Mouse (Mus musculus): ENCODE data around the gene Pde4dip. TPM values are rescaled to one million over a fixed set of nuclear protein-coding genes. Genes with fewer than 3 reads are reported as not detected.

Pde4dip gene
- total RNA-seq, 2 experiments from 2014 or later: 209 to 247 TPM

DNA sequence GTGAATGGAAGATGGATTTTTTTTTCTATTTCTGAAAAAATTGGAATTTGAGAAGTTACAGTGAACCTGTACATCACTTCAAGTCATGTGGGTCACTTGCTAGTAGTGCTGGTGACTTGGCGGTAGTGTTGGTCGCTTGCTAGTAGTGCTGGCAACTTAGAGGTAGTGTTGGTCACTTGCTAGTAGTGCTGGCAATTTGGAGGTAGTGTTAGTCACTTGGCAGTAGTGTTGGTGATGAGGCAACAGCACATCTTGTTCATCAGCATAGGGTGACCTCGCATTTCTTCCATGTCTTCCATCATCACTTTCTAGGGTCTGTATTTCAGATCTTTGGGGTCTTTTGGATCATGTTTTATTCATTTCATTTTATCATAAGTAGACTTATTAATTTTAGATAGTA lies 212.4 kb downstream of the Pde4dip start:
- intact Hi-C loops (cut with DNase I): loop anchor here (10.0 kb wide), 1 partner anchor 1151 kb away; the partner anchor contains the start of gene Hfe2
- DNase-seq (ENCODE audit: low spot score in 2 of 2): no peak

- no peak for DNase-seq (ENCODE audit: low spot score in 2 of 2)
- intact Hi-C loops (cut with DNase I): loop anchor here (10.0 kb wide), 1 partner anchor 1150 kb away; the partner anchor contains the start of gene Hfe2
Measured at GRCm38 (mm10) chr3:97674644-97675110, 213.8 kb downstream of the Pde4dip start, which contains the start of gene Gm17651. TSS of gene Gm17651 (minus strand) at chr3:97674694.

- DNase-seq (ENCODE audit: low spot score in 2 of 2): no peak
- intact Hi-C loops (cut with DNase I): no loop called here
Measured at GRCm38 (mm10) chr3:97667093-97667675, 221.3 kb downstream of the Pde4dip start.

DNA sequence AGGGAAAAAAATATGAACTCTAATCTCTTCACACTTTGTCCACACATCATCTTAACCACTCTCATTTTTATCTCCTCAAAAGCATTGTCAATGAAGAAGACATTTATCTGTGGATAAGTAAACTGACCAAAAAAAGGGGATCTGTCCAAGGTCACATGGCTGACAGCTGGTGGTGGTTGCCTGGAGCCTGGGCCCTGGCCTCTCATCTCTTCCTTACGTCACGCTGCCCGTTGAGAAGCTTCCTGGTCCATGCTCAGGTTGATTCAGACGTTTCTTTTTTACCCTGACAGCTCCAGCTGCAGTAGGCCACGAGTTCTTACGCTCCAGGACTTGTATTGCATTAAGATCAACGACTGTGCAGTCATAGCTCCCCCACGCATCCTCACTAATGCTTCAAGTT lies 222.4 kb downstream of the Pde4dip start:
- DNase-seq (ENCODE audit: low spot score in 2 of 2): no peak

GRCm38 (mm10) chr3:97665525-97665924 lies 223.0 kb downstream of the Pde4dip start:
- intact Hi-C loops (cut with DNase I): no loop called here
- no peak for DNase-seq (ENCODE audit: low spot score in 2 of 2)

More for the DNA sequence above, 222.4 kb downstream of the Pde4dip start:
- intact Hi-C loops (cut with DNase I): no loop called here

DNA sequence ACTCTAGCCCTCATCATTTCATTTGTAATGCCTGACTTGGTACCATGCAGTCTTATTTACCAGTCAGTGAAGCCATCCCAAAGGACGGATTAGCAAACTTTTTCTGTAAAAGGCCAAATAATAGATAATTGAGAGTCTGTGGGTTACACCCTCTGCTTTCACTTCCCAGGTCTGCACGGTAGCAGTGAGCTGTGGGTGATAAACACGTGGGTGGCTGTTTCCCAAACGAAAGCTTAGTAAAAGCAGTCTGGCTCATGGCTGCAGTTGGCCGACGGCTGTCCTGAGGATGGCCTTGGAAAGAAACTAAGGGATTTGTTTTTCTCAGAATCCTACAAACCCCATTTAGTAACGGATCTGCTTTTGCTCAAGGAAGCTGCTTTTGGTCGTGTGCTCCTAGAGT lies 227.3 kb downstream of the Pde4dip start:
- intact Hi-C loops (cut with DNase I): no loop called here
- DNase-seq (ENCODE audit: low spot score in 2 of 2): no peak

- no peak for DNase-seq (ENCODE audit: low spot score in 2 of 2)
- intact Hi-C loops (cut with DNase I): loop anchor here (10.0 kb wide), 1 partner anchor 435 kb away; no protein-coding TSS in a partner anchor
Measured at GRCm38 (mm10) chr3:97659746-97660145, 228.8 kb downstream of the Pde4dip start.

GRCm38 (mm10) chr3:97658426-97659193 lies 229.9 kb downstream of the Pde4dip start:
- intact Hi-C loops (cut with DNase I): loop anchor here (1.0 to 10.0 kb wide), 2 partner anchors 48 to 434 kb away; partner anchors contain the start of gene Chd1l
- peak in 1 of 2 experiments; percentile 31 for DNase-seq (ENCODE audit: low spot score in 2 of 2)

GRCm38 (mm10) chr3:97657655-97658411 lies 230.7 kb downstream of the Pde4dip start, which contains the start of gene Prkab2:
TSS of gene Prkab2 (plus strand) at chr3:97658193.
- DNase-seq (ENCODE audit: low spot score in 2 of 2): peak; percentile 97 to 98
- intact Hi-C loops (cut with DNase I): loop anchor here (1.0 to 10.0 kb wide), 2 partner anchors 48 to 433 kb away; partner anchors contain the start of gene Chd1l

DNA sequence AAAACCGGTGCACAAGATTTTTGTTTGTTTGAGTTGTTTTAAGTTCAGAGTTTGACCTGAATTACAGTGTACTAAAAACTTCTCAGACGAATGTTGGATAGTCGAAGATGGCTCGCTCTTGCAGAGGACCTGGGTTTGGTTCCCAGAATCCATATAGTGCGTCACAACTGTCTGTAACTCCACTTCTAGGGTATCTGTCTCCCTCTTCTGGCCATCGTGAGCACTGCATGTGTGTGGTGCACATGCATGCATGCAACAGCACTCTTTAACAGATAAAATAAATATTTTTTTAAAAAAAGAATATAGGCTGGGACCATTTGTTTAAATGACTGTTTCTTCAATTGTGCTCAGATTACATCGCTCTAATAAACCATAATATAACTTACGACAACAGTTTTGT lies 233.6 kb downstream of the Pde4dip start:
- no peak for DNase-seq (ENCODE audit: low spot score in 2 of 2)
- intact Hi-C loops (cut with DNase I): loop anchor here (10.0 kb wide), 1 partner anchor 430 kb away; no protein-coding TSS in a partner anchor

- no peak for DNase-seq (ENCODE audit: low spot score in 2 of 2)
- intact Hi-C loops (cut with DNase I): loop anchor here (10.0 kb wide), 1 partner anchor 429 kb away; no protein-coding TSS in a partner anchor
Measured at GRCm38 (mm10) chr3:97653781-97654180, 234.7 kb downstream of the Pde4dip start.

GRCm38 (mm10) chr3:97651604-97652003 lies 236.9 kb downstream of the Pde4dip start:
- intact Hi-C loops (cut with DNase I): loop anchor here (10.0 kb wide), 1 partner anchor 427 kb away; no protein-coding TSS in a partner anchor
- DNase-seq (ENCODE audit: low spot score in 2 of 2): no peak

DNA sequence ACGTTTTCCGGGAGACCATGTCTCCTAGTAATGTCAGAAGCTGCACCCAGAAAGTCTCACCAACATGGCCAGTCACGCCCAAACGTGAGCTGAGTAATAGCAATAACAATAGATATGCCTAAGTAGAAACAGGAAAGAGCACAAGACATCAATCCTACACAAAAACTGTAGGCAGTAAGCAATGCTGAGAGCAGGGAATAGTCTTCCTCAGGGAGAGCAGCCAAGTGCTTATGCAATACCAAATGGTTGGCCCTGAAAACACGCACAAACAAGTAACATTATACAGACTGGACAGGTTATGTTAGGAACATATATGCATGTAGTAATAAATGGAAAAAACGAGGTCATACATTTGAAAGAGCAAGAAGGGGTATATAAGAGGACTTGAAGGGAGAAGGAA lies 239.0 kb downstream of the Pde4dip start:
- intact Hi-C loops (cut with DNase I): no loop called here

GRCm38 (mm10) chr3:97649022-97649421 lies 239.5 kb downstream of the Pde4dip start:
- intact Hi-C loops (cut with DNase I): no loop called here
- no peak for DNase-seq (ENCODE audit: low spot score in 2 of 2)

More for the DNA sequence above, 239.0 kb downstream of the Pde4dip start:
- no peak for DNase-seq (ENCODE audit: low spot score in 2 of 2)

- intact Hi-C loops (cut with DNase I): no loop called here
- no peak for DNase-seq (ENCODE audit: low spot score in 2 of 2)
Measured at GRCm38 (mm10) chr3:97648518-97648917, 240.0 kb downstream of the Pde4dip start.

DNA sequence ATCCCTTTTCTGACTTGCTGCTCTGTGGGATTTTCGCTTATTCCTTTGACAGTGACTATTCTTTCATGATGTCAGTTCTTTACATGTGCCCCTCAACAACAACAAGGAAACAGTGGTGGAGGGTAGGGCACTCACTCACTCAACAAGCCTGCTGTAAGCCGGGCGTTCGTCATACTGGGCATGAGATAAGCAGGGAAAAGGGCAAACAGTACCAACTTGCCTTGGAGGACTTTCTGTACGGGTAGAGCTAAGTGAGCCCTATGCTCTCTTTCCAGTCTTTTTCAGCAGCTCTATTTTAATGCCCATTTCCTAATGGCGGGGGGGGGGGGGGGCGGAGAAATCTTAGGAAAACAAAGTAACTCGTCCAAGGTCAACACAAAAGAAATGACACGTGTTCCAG lies 246.5 kb downstream of the Pde4dip start:
- intact Hi-C loops (cut with DNase I): no loop called here
- DNase-seq (ENCODE audit: low spot score in 2 of 2): no peak

DNA sequence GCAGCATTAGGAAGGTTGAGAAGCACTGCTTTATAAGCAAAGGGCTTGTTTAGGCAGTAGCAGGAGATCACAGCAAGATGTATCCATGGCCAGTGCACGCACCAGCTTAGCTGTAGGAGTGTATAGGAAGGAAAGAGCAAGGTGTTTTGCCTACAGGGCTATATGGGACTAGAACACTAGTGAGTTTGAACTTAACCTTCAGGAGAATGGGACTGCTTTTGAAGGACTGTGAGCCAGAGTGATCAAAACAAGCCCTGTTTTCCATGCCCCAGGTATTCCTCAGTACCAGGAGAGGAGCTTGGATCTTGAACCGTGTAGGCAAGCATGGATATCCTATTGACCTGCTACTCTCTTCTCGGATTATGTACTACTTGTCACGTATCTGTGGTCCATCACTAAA lies 247.1 kb downstream of the Pde4dip start:
- no peak for DNase-seq (ENCODE audit: low spot score in 2 of 2)
- intact Hi-C loops (cut with DNase I): no loop called here
